Mouse (Mus musculus) layer of hippocampus, adult 2 months (tissue): ENCODE measurements around the gene Mlkl. TPM values are rescaled to one million over a fixed set of nuclear protein-coding genes. Genes with fewer than 3 reads are reported as not detected.

ENCODE experiments used
- DNase-seq, 2 experiments: peaks; one replicate each; pipeline ENCODE4 v3.0.0; 2022; ENCODE audit warnings: low spot score in 2 of 2
- H3K27ac ChIP-seq: fragments of 200-600 bp; 2 replicates; pipeline ENCODE4 v1.8.1; 2022
- H3K4me3 ChIP-seq: fragments of 200-600 bp; 2 replicates; pipeline ENCODE4 v1.8.1; 2022; ENCODE audit warnings: mild to moderate bottlenecking
- CTCF ChIP-seq: fragments of 200-600 bp; conservative IDR thresholded peaks from 2 replicates; pipeline ENCODE4 v1.8.1; 2022; ENCODE audit warnings: antibody characterized with exemption, mild to moderate bottlenecking, moderate library complexity
- total RNA-seq, 2 experiments: library from RNA; stranded (reverse); gene quantifications; 2 replicates each; pipeline ENCODE4 v1.2.3; 2021

Mlkl gene
- total RNA-seq, 2 experiments from 2014 or later, result 0.22 to 1.1 TPM

DNA sequence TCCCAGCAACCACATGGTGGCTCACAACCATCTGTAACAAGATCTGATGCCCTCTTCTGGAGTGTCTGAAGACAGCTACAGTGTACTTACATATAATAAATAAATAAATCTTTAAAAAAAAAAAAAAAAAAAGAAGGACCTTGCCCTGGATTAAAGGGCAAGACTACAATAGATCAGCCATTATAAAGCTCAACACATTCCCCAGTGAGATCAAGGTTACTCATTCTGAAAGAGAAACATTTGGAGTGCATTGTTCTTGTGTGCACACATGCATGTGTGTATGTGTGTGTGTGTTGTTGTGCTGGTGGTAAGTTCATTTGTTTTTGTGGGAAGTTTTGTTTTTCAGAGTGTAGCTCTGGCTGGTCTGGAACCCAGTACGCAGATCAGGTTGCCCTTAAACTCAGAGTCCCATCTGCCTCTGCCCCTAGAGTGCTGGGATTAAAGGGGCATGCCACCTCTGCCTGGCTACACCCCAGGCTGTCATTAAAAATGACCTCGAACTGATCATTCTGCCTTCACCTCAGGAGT lies 73.2 kb downstream of the Mlkl start:
- no peak for DNase-seq
- TF ChIP-seq CTCF, result no peak
- no peak overlapping the region for H3K27ac ChIP-seq
- no peak overlapping the region for H3K4me3 ChIP-seq

DNA sequence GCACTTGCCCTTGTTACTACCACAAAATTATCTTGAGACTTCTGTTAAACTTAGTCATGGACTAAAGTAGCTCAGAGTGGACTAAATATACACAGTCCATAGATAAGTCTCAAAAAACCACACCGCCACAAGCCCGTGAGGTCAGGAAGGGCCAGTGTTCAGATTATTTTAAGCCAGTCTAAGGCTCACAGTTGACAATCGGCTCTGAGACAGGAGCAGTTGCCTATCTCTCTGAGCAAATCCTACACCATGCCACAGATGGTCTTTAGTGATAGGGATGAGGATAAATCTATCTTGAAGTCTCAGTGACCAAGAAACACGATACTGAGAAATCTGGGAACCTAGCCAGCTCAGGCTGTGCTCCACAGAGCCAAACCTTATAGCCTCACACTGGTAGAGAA lies 76.0 kb downstream of the Mlkl start:
- no peak for DNase-seq
- Histone ChIP-seq H3K27ac (no peak overlapping the region), H3K4me3 (no peak overlapping the region)
- TF ChIP-seq CTCF, result no peak

Other genes starting within 250 kb of the Mlkl start
- 1 to 10 TPM; 1.3 to 1.5 TPM for gene Clec18a, start 245.8 kb downstream of the Mlkl start, total RNA-seq
- 10 to 100 TPM; 25.8 to 29.9 TPM for gene Pdpr, start 243.5 kb downstream of the Mlkl start, total RNA-seq
- gene Glg1, start 79.0 kb downstream of the Mlkl start, total RNA-seq, result 100 to 1,000 TPM; 141 to 142 TPM
- 10 to 100 TPM; 20.3 to 21.5 TPM for gene Rfwd3, start 38.0 kb downstream of the Mlkl start, total RNA-seq
- 10 to 100 TPM; 22.0 to 23.1 TPM for gene Fa2h, start 55.6 kb upstream of the Mlkl start, total RNA-seq
- 10 to 100 TPM; 24.1 to 24.2 TPM for gene Wdr59, start 183.9 kb upstream of the Mlkl start, total RNA-seq
- 100 to 1,000 TPM; 105 to 107 TPM for gene Znrf1, start 197.9 kb upstream of the Mlkl start, total RNA-seq